Mouse (Mus musculus) forebrain, embryonic 13.5 days (tissue): Measurements from ENCODE around the gene Myo16. TPM values are rescaled to one million over a fixed set of nuclear protein-coding genes. Genes with fewer than 3 reads are reported as not detected.

Experiments
- ATAC-seq: fragments of 200-750 bp; cut with Nextera tagmentation; 2 replicates; pipeline ENCODE4 v1.8.0; 2017
- H3K27ac ChIP-seq: fragments of 300-500 bp; sonication (generic); 2 replicates; pipeline ENCODE4 v1.5.1; 2015; ENCODE audit warnings: inconsistent platforms, mild to moderate bottlenecking, moderate library complexity
- H3K27me3 ChIP-seq: fragments of 300-500 bp; sonication (generic); 2 replicates; pipeline ENCODE4 v1.6.1; 2015; ENCODE audit warnings: mild to moderate bottlenecking, inconsistent platforms
- H3K36me3 ChIP-seq: fragments of 300-500 bp; sonication (generic); 2 replicates; pipeline ENCODE4 v1.6.1; 2015; ENCODE audit warnings: mild to moderate bottlenecking, inconsistent platforms; ENCODE audit not compliant: poor library complexity, severe bottlenecking
- H3K4me1 ChIP-seq: fragments of 300-500 bp; sonication (generic); 2 replicates; pipeline ENCODE4 v1.6.1; 2015; ENCODE audit warnings: inconsistent platforms
- H3K4me2 ChIP-seq: fragments of 300-500 bp; sonication (generic); 2 replicates; pipeline ENCODE4 v1.6.1; 2015; ENCODE audit warnings: inconsistent platforms, mild to moderate bottlenecking, moderate library complexity
- H3K4me3 ChIP-seq: fragments of 300-500 bp; sonication (generic); 2 replicates; pipeline ENCODE4 v1.5.1; 2015; ENCODE audit warnings: mild to moderate bottlenecking, inconsistent platforms
- H3K9ac ChIP-seq: fragments of 300-500 bp; sonication (generic); 2 replicates; pipeline ENCODE4 v1.6.1; 2015; ENCODE audit warnings: mild to moderate bottlenecking, inconsistent platforms
- H3K9me3 ChIP-seq: fragments of 300-500 bp; sonication (generic); replicated peaks from 2 replicates; pipeline ENCODE4 v1.6.1; 2016; ENCODE audit warnings: inconsistent platforms
- WGBS: fragments of 180-500 bp; shearing (Covaris S2); methylation state at CpG from one replicate; pipeline ENCODE4 v1.1.7; 2015; 5-methylcytosine and 5-hydroxymethylcytosine counted together
- polyA plus RNA-seq: library from polyadenylated mRNA; unstranded; fragments of >200 nt; fragmentation: Nextera tagmentation; extraction: Ambion mirVana; gene quantifications from 2 replicates; pipeline ENCODE4 v1.2.1, GENCODE M21; 2015

Myo16 gene
- polyA plus RNA-seq, 1 experiment from 2014 or later: 2.0 TPM

- no peak overlapping the region for H3K27ac ChIP-seq
- H3K9me3 ChIP-seq: no peaks in the 10 kb centered on the region
- no peaks in the 10 kb centered on the region for H3K4me1 ChIP-seq
- WGBS: 71% methylated on average over 5 of the region's 5 CpGs
- H3K4me3 ChIP-seq: no peak overlapping the region
- no peak overlapping the region for H3K4me2 ChIP-seq
- no peak for ATAC-seq
- no peaks in the 10 kb centered on the region for H3K36me3 ChIP-seq
- H3K9ac ChIP-seq: no peak overlapping the region
- H3K27me3 ChIP-seq: no peaks in the 10 kb centered on the region
Measured at GRCm38 (mm10) chr8:10462271-10462670, 308.6 kb downstream of the Myo16 start.

- no peak for ATAC-seq
- 81% methylated on average over 3 of the region's 3 CpGs for WGBS
- Histone ChIP-seq H3K9ac (no peak overlapping the region), H3K4me3 (no peak overlapping the region), H3K36me3 (no peaks in the 10 kb centered on the region), H3K27me3 (no peaks in the 10 kb centered on the region), H3K27ac (no peak overlapping the region), H3K4me1 (no peaks in the 10 kb centered on the region), H3K9me3 (no peaks in the 10 kb centered on the region), H3K4me2 (no peak overlapping the region)
Measured at GRCm38 (mm10) chr8:10468490-10468889, 314.8 kb downstream of the Myo16 start.

GRCm38 (mm10) chr8:10469658-10470057 is 315.9 kb downstream of the Myo16 start:
- WGBS: 65% methylated on average over 2 of the region's 2 CpGs
- Histone ChIP-seq H3K4me1 (peaks cover 3% of the 10 kb centered on the region; the same call in 1 of the 2 replicates), H3K27ac (no peak overlapping the region), H3K27me3 (no peaks in the 10 kb centered on the region), H3K36me3 (no peaks in the 10 kb centered on the region), H3K9ac (no peak overlapping the region), H3K9me3 (no peaks in the 10 kb centered on the region), H3K4me3 (no peak overlapping the region), H3K4me2 (no peak overlapping the region)
- ATAC-seq: no peak

GRCm38 (mm10) chr8:10470280-10470679 is 316.6 kb downstream of the Myo16 start:
- peaks cover 3% of the 10 kb centered on the region; the same call in 1 of the 2 replicates for H3K4me1 ChIP-seq
- ATAC-seq: no peak
- no peaks in the 10 kb centered on the region for H3K27me3 ChIP-seq
- H3K9me3 ChIP-seq: no peaks in the 10 kb centered on the region
- H3K4me2 ChIP-seq: no peak overlapping the region
- WGBS: 52% methylated on average over 6 of the region's 6 CpGs
- no peaks in the 10 kb centered on the region for H3K36me3 ChIP-seq
- no peak overlapping the region for H3K9ac ChIP-seq
- H3K4me3 ChIP-seq: no peak overlapping the region
- H3K27ac ChIP-seq: no peak overlapping the region

GRCm38 (mm10) chr8:10472371-10472770 is 318.7 kb downstream of the Myo16 start:
- ATAC-seq: no peak
- Histone ChIP-seq H3K4me3 (no peak overlapping the region), H3K36me3 (no peaks in the 10 kb centered on the region), H3K27me3 (no peaks in the 10 kb centered on the region), H3K4me1 (peaks cover 3% of the 10 kb centered on the region; the same call in 1 of the 2 replicates), H3K27ac (no peak overlapping the region), H3K9ac (no peak overlapping the region), H3K4me2 (no peak overlapping the region), H3K9me3 (no peaks in the 10 kb centered on the region)
- WGBS: 90% methylated on average over 3 of the region's 3 CpGs

- Histone ChIP-seq H3K4me1 (peaks cover 9% of the 10 kb centered on the region; the same call in 1 of the 2 replicates), H3K36me3 (no peaks in the 10 kb centered on the region), H3K27ac (no peak overlapping the region), H3K4me2 (no peak overlapping the region), H3K9ac (no peak overlapping the region), H3K27me3 (no peaks in the 10 kb centered on the region), H3K9me3 (no peaks in the 10 kb centered on the region), H3K4me3 (no peak overlapping the region)
- WGBS: 75% methylated on average over 3 of the region's 3 CpGs
- ATAC-seq: no peak
Measured at GRCm38 (mm10) chr8:10474446-10474845, 320.7 kb downstream of the Myo16 start.

GRCm38 (mm10) chr8:10479059-10479458 is 325.3 kb downstream of the Myo16 start:
- 62% methylated on average over 10 of the region's 10 CpGs for WGBS
- H3K9ac ChIP-seq: no peak overlapping the region
- H3K4me1 ChIP-seq: peaks cover 9% of the 10 kb centered on the region; the same call in 1 of the 2 replicates
- H3K27me3 ChIP-seq: no peaks in the 10 kb centered on the region
- H3K27ac ChIP-seq: no peak overlapping the region
- H3K4me3 ChIP-seq: no peak overlapping the region
- H3K4me2 ChIP-seq: no peak overlapping the region
- ATAC-seq: no peak
- no peaks in the 10 kb centered on the region for H3K9me3 ChIP-seq
- no peaks in the 10 kb centered on the region for H3K36me3 ChIP-seq

GRCm38 (mm10) chr8:10480850-10481249 is 327.1 kb downstream of the Myo16 start:
- H3K4me2 ChIP-seq: no peak overlapping the region
- H3K9me3 ChIP-seq: 0 out of 2 replicates have a peak, but pooled peaks cover 4% of the 10 kb centered on the region
- no peak overlapping the region for H3K9ac ChIP-seq
- no peak overlapping the region for H3K4me3 ChIP-seq
- no peaks in the 10 kb centered on the region for H3K36me3 ChIP-seq
- no peak overlapping the region for H3K27ac ChIP-seq
- H3K4me1 ChIP-seq: peaks cover 5% of the 10 kb centered on the region; the same call in 1 of the 2 replicates
- WGBS: 93% methylated on average over 8 of the region's 8 CpGs
- H3K27me3 ChIP-seq: no peaks in the 10 kb centered on the region
- ATAC-seq: no peak

GRCm38 (mm10) chr8:10482064-10482463 is 328.4 kb downstream of the Myo16 start:
- WGBS: 84% methylated on average over 5 of the region's 5 CpGs
- no peaks in the 10 kb centered on the region for H3K27me3 ChIP-seq
- H3K4me2 ChIP-seq: no peak overlapping the region
- no peak for ATAC-seq
- 0 out of 2 replicates have a peak, but pooled peaks cover 4% of the 10 kb centered on the region for H3K9me3 ChIP-seq
- H3K4me1 ChIP-seq: peaks cover 5% of the 10 kb centered on the region; the same call in 1 of the 2 replicates
- H3K9ac ChIP-seq: no peak overlapping the region
- H3K36me3 ChIP-seq: no peaks in the 10 kb centered on the region
- no peak overlapping the region for H3K4me3 ChIP-seq
- H3K27ac ChIP-seq: no peak overlapping the region

GRCm38 (mm10) chr8:10482880-10483279 is 329.2 kb downstream of the Myo16 start:
- Histone ChIP-seq H3K27ac (no peak overlapping the region), H3K27me3 (no peaks in the 10 kb centered on the region), H3K36me3 (no peaks in the 10 kb centered on the region), H3K4me1 (peaks cover 5% of the 10 kb centered on the region; the same call in 1 of the 2 replicates), H3K4me3 (no peak overlapping the region), H3K4me2 (no peak overlapping the region), H3K9ac (no peak overlapping the region), H3K9me3 (0 out of 2 replicates have a peak, but pooled peaks cover 4% of the 10 kb centered on the region)
- ATAC-seq: no peak
- 83% methylated on average over 1 of the region's 1 CpGs for WGBS

GRCm38 (mm10) chr8:10483841-10484240 is 330.1 kb downstream of the Myo16 start:
- 63% methylated on average over 5 of the region's 5 CpGs for WGBS
- Histone ChIP-seq H3K27ac (no peak overlapping the region), H3K4me1 (peaks cover 5% of the 10 kb centered on the region; the same call in 1 of the 2 replicates), H3K9me3 (0 out of 2 replicates have a peak, but pooled peaks cover 4% of the 10 kb centered on the region), H3K36me3 (no peaks in the 10 kb centered on the region), H3K4me3 (no peak overlapping the region), H3K27me3 (no peaks in the 10 kb centered on the region), H3K4me2 (no peak overlapping the region), H3K9ac (no peak overlapping the region)
- ATAC-seq: no peak

- H3K27ac ChIP-seq: no peak overlapping the region
- no peaks in the 10 kb centered on the region for H3K4me1 ChIP-seq
- H3K4me2 ChIP-seq: no peak overlapping the region
- WGBS: 90% methylated on average over 10 of the region's 10 CpGs
- H3K9me3 ChIP-seq: 0 out of 2 replicates have a peak, but pooled peaks cover 4% of the 10 kb centered on the region
- H3K9ac ChIP-seq: no peak overlapping the region
- H3K27me3 ChIP-seq: no peaks in the 10 kb centered on the region
- no peaks in the 10 kb centered on the region for H3K36me3 ChIP-seq
- ATAC-seq: peak; percentile 55; the same call in 1 of the 2 replicates
- H3K4me3 ChIP-seq: no peak overlapping the region
Measured at GRCm38 (mm10) chr8:10489738-10490419, 336.2 kb downstream of the Myo16 start.
